Mouse (Mus musculus) hindbrain, embryonic 11.5 days (tissue): ENCODE data around the gene Katnal1. TPM values are rescaled to one million over a fixed set of nuclear protein-coding genes. Genes with fewer than 3 reads are reported as not detected.

Source experiments
- ATAC-seq: fragments of 200-750 bp; cut with Nextera tagmentation; 2 replicates; pipeline ENCODE4 v1.8.0; 2017; ENCODE audit warnings: mild to moderate bottlenecking, moderate TSS enrichment, moderate library complexity; ENCODE audit not compliant: low FRiP score
- DNase-seq: peaks from one replicate; pipeline ENCODE4 v3.0.0-alpha.2; 2015; ENCODE audit warnings: low spot score
- H3K27ac ChIP-seq: fragments of 300-500 bp; sonication (generic); 2 replicates; pipeline ENCODE4 v1.5.1; 2014; ENCODE audit warnings: mild to moderate bottlenecking, low read depth, low read length
- H3K27me3 ChIP-seq: fragments of 300-500 bp; sonication (generic); 2 replicates; pipeline ENCODE4 v1.6.1; 2014; ENCODE audit warnings: mild to moderate bottlenecking, low read length, moderate library complexity, mixed read lengths; ENCODE audit not compliant: control insufficient read depth, insufficient read depth
- H3K36me3 ChIP-seq: fragments of 300-500 bp; sonication (generic); 2 replicates; pipeline ENCODE4 v1.6.1; 2014; ENCODE audit warnings: mild to moderate bottlenecking, low read length, moderate library complexity, mixed read lengths; ENCODE audit not compliant: control insufficient read depth, insufficient read depth
- H3K4me1 ChIP-seq: fragments of 300-500 bp; sonication (generic); replicated peaks from 2 replicates; pipeline ENCODE4 v1.6.1; 2014; ENCODE audit warnings: low read length, mixed read lengths; ENCODE audit not compliant: control insufficient read depth, insufficient read depth
- H3K4me2 ChIP-seq: fragments of 300-500 bp; sonication (generic); replicated peaks from 2 replicates; pipeline ENCODE4 v1.6.1; 2014; ENCODE audit warnings: mild to moderate bottlenecking, low read depth, low read length
- H3K4me3 ChIP-seq: fragments of 300-500 bp; sonication (generic); 2 replicates; pipeline ENCODE4 v1.5.1; 2014; ENCODE audit warnings: low read depth, low read length
- H3K9ac ChIP-seq: fragments of 300-500 bp; sonication (generic); 2 replicates; pipeline ENCODE4 v1.6.1; 2014; ENCODE audit warnings: low read depth, low read length
- H3K9me3 ChIP-seq: fragments of 300-500 bp; sonication (generic); 2 replicates; pipeline ENCODE4 v1.6.1; 2016; ENCODE audit warnings: low read length; ENCODE audit not compliant: control insufficient read depth
- WGBS: fragments of 180-500 bp; shearing (Covaris S2); extraction: QIAGEN DNeasy Blood & Tissue Kit; methylation state at CpG from one replicate; pipeline ENCODE4 v1.1.7; 2014; 5-methylcytosine and 5-hydroxymethylcytosine counted together
- polyA plus RNA-seq: library from polyadenylated mRNA; unstranded; fragments of >200 nt; fragmentation: Nextera tagmentation; extraction: Ambion mirVana; gene quantifications from 2 replicates; pipeline ENCODE4 v1.2.1, GENCODE M21; 2014

The Katnal1 gene
- 32.1 and 37.0 TPM in 2 replicates for polyA plus RNA-seq

DNA sequence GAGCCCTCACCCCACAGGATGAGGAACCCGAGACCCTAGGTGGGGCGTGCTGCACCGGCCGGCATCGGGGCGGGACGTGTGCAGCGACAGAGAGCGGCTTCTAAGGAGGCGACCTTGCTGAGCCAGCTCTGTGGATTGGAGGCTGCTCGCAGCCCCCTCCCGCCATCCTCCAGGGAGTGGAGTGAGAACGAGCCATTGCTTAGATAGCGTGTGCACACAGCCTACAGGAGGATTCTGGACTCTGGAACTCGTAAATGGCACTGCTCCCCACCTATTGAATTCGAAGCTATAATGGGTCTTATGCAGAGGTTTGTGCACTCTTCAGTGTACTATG lies at the start of gene Katnal1:
Katnal1 (minus strand) TSS at position 205 of the 334 bp plus-strand sequence.
- peak within 1 kb of the TSS; percentile 67 for H3K4me2 ChIP-seq
- ATAC-seq: no peak
- 1% methylated on average over 16 of the region's 16 CpGs for WGBS
- no peak for DNase-seq
- H3K4me3 ChIP-seq: peak within 1 kb of the TSS; percentile 76
- no peaks in the 10 kb centered on the region for H3K27me3 ChIP-seq
- peaks cover 2% of the 10 kb centered on the region; the same call in 1 of the 2 replicates for H3K4me1 ChIP-seq
- H3K9me3 ChIP-seq: no peaks in the 10 kb centered on the region
- H3K36me3 ChIP-seq: no peaks in the 10 kb centered on the region
- peak within 1 kb of the TSS; percentile 82 for H3K9ac ChIP-seq
- peak within 1 kb of the TSS; percentile 95 for H3K27ac ChIP-seq

DNA sequence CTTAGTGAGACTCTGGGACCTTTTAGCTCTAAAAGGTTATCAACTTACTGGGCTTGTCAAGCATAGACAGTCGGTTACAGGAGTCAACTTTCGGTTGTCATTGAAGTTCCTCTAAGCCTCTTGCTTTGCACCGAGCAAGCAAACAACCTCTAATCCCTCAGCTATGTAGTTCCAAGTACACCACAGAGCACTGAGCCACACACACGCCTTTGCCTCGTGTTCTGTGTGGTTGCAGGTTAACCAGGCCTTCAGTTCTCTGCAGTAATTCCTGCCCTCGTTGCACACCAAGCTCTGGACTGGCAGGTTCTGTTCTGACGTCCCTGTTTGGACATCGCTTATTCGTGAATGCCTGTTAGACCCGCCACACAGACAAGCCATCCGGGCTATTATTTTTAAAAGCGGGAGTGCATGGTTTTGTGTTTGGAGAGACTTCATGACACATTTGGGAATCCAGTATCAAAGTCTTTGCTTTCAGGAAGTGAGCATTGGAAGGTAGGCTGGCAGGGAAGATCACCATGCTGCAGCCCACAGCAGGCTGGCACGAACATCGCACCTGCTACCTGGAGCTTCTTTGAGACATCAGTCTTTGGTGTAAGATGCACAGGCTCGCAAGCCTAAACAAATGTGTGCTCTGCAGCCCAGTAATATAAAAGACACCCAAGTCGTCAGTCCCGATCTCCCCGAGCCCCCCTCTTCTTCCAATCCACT lies 49.5 kb upstream of the Katnal1 start:
- no peak overlapping the region for H3K4me2 ChIP-seq
- H3K27me3 ChIP-seq: no peaks in the 10 kb centered on the region
- DNase-seq (no peak), ATAC-seq (no peak)
- H3K9ac ChIP-seq: no peak overlapping the region
- WGBS: 77% methylated on average over 18 of the region's 18 CpGs
- H3K9me3 ChIP-seq: no peaks in the 10 kb centered on the region
- no peak overlapping the region for H3K27ac ChIP-seq
- no peak overlapping the region for H3K4me3 ChIP-seq
- H3K36me3 ChIP-seq: no peaks in the 10 kb centered on the region
- no peaks in the 10 kb centered on the region for H3K4me1 ChIP-seq

DNA sequence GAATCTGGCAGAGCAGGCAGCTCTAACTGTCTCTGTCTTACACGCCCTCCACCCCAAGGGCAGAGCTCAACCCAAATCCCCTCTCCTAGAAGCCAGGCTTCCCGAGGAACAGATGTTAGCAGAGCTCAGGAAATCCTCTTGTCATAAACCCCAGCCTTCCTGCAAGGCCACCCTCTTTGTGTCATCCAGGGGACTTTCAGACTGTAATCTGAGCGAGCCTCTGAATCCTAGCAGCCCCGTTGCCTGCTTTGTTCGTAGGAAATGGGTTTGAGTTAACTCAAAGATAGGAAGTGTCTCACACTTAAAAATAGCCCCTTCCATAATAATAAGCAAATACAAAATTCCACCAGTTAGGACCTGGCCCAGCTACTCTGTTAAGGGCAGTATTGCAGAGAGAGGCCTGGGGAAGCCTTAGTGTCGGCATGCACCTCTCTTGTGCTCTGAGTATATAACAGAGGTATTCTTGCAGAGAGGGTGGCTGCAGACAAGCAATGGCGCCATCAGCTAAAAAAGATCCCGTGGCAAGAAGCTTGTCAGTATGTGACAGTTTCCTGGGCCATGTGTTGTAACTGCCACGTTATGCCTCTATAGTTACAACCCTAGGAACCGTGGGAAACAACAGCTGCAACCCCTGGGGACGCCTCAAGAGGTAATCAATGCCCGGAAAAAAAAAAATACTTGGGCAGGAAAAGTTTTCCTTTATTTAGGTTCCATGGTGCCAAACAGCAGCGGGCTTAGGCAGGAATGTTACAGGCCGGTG lies 48.8 kb upstream of the Katnal1 start:
- Histone ChIP-seq H3K27ac (no peak overlapping the region), H3K27me3 (no peaks in the 10 kb centered on the region), H3K9ac (no peak overlapping the region), H3K4me3 (no peak overlapping the region), H3K36me3 (no peaks in the 10 kb centered on the region), H3K4me1 (0 out of 2 replicates have a peak, but pooled peaks cover 3% of the 10 kb centered on the region), H3K4me2 (no peak overlapping the region), H3K9me3 (no peaks in the 10 kb centered on the region)
- DNase-seq (no peak), ATAC-seq (no peak)
- whole genome bisulfite sequencing: 45% methylated on average over 14 of the region's 14 CpGs

DNA sequence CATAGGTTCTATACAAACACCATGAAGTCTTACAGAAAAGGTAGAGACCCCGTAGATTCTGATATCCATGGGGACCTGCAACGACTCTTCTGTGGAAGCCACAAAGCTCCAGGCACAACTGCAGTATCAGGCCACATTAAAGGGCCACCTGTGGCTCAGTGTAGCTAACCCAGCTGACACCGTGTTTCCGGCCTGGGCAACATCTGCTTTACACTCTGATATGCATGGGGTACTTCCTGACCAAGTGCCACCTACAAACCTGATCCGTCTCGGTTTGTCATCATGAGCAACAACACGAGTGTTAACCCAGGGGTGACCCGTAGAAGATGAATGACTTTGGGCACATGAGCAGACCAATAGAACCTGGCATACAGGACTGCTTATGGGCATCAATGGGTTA lies 47.8 kb upstream of the Katnal1 start:
- Histone ChIP-seq H3K36me3 (no peaks in the 10 kb centered on the region), H3K4me2 (no peak overlapping the region), H3K27me3 (no peaks in the 10 kb centered on the region), H3K9me3 (no peaks in the 10 kb centered on the region), H3K4me1 (0 out of 2 replicates have a peak, but pooled peaks cover 3% of the 10 kb centered on the region), H3K9ac (no peak overlapping the region), H3K4me3 (no peak overlapping the region), H3K27ac (no peak overlapping the region)
- ATAC-seq: no peak
- no peak for DNase-seq
- 79% methylated on average over 8 of the region's 8 CpGs for WGBS

DNA sequence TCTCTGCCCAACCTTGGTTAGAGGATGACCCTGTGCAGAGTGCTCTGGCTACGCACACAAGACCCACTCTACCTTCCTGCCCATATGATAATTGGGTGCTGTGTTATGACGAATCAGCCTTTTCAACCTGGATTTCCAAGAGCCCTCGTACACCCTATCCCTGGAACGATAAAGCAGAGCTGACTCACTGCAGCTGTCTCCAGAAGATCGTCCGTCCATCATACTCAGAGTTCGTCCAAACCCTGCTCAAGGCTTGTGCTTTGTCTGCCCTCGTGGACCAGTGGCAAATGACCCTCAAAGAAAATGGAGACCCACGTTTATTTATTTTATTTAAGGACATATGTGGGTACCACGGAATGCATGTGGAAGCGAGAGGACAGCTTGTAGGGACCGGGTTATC lies 45.9 kb upstream of the Katnal1 start:
- H3K4me3 ChIP-seq: no peak overlapping the region

DNA sequence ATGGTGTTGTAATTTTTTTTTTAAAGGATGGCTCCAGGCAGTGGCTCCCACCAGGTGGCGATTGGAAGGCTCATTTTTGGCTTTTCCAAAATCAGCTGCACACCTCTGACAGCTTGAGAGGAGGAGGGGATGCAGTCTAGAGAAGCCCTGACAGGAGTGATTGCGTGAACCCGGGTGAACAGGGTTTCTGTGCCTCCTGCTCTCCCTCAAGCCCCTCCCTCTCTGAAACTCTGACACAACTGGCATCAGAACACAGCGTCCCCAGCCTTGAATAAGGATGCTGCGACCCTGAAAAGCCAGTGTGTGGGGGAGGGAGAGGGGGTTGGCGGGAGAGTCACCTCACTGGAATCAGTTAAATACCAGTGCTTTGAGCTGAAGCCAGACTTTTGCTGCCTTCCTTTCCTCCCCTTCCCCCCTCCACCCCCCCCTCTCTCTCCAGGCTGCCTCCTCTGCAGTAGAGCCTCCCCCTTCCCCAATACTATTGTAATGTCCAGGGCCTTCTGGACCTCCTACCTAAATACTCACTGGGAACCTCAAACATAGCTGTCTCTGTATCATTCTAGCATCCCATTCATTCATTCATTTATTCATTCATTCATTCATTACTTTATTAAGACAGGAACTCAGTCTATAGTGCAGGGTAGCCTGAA lies 44.0 kb upstream of the Katnal1 start:
- no peak for DNase-seq
- Histone ChIP-seq H3K4me3 (no peak overlapping the region), H3K4me1 (0 out of 2 replicates have a peak, but pooled peaks cover 3% of the 10 kb centered on the region), H3K9me3 (no peaks in the 10 kb centered on the region), H3K9ac (no peak overlapping the region), H3K4me2 (no peak overlapping the region), H3K27ac (no peak overlapping the region), H3K36me3 (no peaks in the 10 kb centered on the region), H3K27me3 (no peaks in the 10 kb centered on the region)
- no peak for ATAC-seq
- 11% methylated on average over 6 of the region's 6 CpGs for WGBS

More for the DNA sequence above, 45.9 kb upstream of the Katnal1 start:
- H3K27ac ChIP-seq: no peak overlapping the region
- no peak overlapping the region for H3K4me2 ChIP-seq
- DNase-seq (no peak), ATAC-seq (no peak)
- no peaks in the 10 kb centered on the region for H3K36me3 ChIP-seq
- WGBS: 90% methylated on average over 12 of the region's 12 CpGs
- no peaks in the 10 kb centered on the region for H3K9me3 ChIP-seq
- 0 out of 2 replicates have a peak, but pooled peaks cover 3% of the 10 kb centered on the region for H3K4me1 ChIP-seq
- no peaks in the 10 kb centered on the region for H3K27me3 ChIP-seq
- no peak overlapping the region for H3K9ac ChIP-seq

DNA sequence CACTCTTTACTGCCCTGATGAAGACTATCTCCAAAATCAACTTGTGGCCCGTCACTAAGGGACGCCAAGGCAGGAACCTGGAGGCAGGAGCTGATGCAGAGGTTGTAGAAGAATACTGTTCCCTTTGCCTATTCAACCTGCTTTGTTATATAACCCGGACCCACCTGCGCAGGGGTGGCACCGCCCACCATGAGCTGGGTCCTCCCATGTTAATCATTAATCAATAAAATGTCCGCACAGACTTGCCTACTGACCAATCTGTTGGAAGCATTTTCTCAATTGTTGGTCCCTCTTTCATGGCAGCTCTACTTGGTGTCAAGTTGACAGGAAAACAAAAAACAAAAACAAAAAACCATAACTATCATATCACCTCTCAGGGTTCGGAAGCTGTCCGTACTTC lies 43.0 kb upstream of the Katnal1 start:
- Histone ChIP-seq H3K27ac (no peak overlapping the region), H3K36me3 (no peaks in the 10 kb centered on the region), H3K4me3 (no peak overlapping the region), H3K9ac (no peak overlapping the region), H3K9me3 (no peaks in the 10 kb centered on the region), H3K4me1 (0 out of 2 replicates have a peak, but pooled peaks cover 3% of the 10 kb centered on the region), H3K4me2 (no peak overlapping the region), H3K27me3 (no peaks in the 10 kb centered on the region)
- ATAC-seq: no peak
- 92% methylated on average over 8 of the region's 8 CpGs for whole genome bisulfite sequencing
- DNase-seq: no peak

DNA sequence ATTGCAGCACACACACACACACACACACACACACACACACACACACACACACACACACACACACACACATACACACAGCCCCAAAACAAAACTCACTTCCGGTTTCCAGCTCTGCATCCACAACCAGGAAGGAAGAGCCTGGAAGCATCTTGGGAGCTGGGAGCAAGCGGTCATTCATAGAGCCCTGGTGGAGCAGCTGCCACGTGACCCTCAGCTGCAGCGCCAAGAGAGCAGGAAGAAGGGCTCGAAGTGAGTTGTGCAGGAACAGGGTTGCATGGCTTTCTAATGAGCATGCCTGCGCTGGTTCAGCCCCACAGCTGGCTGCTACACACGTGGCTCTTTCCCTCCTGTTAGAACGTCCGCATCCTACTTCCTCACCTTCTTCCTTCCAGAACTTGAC lies 40.5 kb upstream of the Katnal1 start:
- no peak overlapping the region for H3K27ac ChIP-seq
- no peaks in the 10 kb centered on the region for H3K36me3 ChIP-seq
- H3K9ac ChIP-seq: no peak overlapping the region
- no peak for ATAC-seq
- no peaks in the 10 kb centered on the region for H3K9me3 ChIP-seq
- 59% methylated on average over 9 of the region's 9 CpGs for WGBS
- H3K27me3 ChIP-seq: no peaks in the 10 kb centered on the region
- no peak overlapping the region for H3K4me3 ChIP-seq
- no peak for DNase-seq
- H3K4me2 ChIP-seq: no peak overlapping the region
- H3K4me1 ChIP-seq: 0 out of 2 replicates have a peak, but pooled peaks cover 3% of the 10 kb centered on the region
